Mouse (Mus musculus): ENCODE results near the gene Tstd2.

GRCm38 (mm10) chr4:46102078-46102769 lies 36.3 kb downstream of the Tstd2 start:
- no peak for TF ChIP-seq CTCF (IDR thresholded peaks at IDR 0.05; ENCODE audit: extremely low read depth, insufficient read depth, insufficient read length, insufficient replicate concordance)
- no peak for TF ChIP-seq POLR2A (IDR thresholded peaks at IDR 0.05; ENCODE audit: low read depth, low read length)

Measured in spleen, adult 2 months (tissue).